Mouse (Mus musculus) neural tube, embryonic 13.5 days (tissue): ENCODE results near the gene Tcf7l1. TPM values are rescaled to one million over a fixed set of nuclear protein-coding genes. Genes with fewer than 3 reads are reported as not detected.

ENCODE experiments used
- ATAC-seq: fragments of 200-750 bp; cut with Nextera tagmentation; 2 replicates; pipeline ENCODE4 v1.8.0; 2017; ENCODE audit warnings: low read depth, mild to moderate bottlenecking, moderate TSS enrichment, moderate library complexity
- H3K27ac ChIP-seq: fragments of 300-500 bp; sonication (generic); replicated peaks from 2 replicates; pipeline ENCODE4 v1.5.1; 2015; ENCODE audit warnings: moderate library complexity, mild to moderate bottlenecking, inconsistent platforms
- H3K27me3 ChIP-seq: fragments of 300-500 bp; sonication (generic); 2 replicates; pipeline ENCODE4 v1.6.1; 2015; ENCODE audit warnings: mild to moderate bottlenecking, inconsistent platforms
- H3K36me3 ChIP-seq: fragments of 300-500 bp; sonication (generic); 2 replicates; pipeline ENCODE4 v1.6.1; 2015; ENCODE audit warnings: mild to moderate bottlenecking, inconsistent platforms
- H3K4me1 ChIP-seq: fragments of 300-500 bp; sonication (generic); replicated peaks from 2 replicates; pipeline ENCODE4 v1.6.1; 2015; ENCODE audit warnings: inconsistent platforms
- H3K4me2 ChIP-seq: fragments of 300-500 bp; sonication (generic); 2 replicates; pipeline ENCODE4 v1.6.1; 2015; ENCODE audit warnings: inconsistent platforms, mild to moderate bottlenecking, moderate library complexity
- H3K4me3 ChIP-seq: fragments of 300-500 bp; sonication (generic); 2 replicates; pipeline ENCODE4 v1.5.1; 2015; ENCODE audit warnings: mild to moderate bottlenecking, inconsistent platforms
- H3K9ac ChIP-seq: fragments of 300-500 bp; sonication (generic); 2 replicates; pipeline ENCODE4 v1.6.1; 2015; ENCODE audit warnings: moderate library complexity, mild to moderate bottlenecking, inconsistent platforms
- H3K9me3 ChIP-seq: fragments of 300-500 bp; sonication (generic); 2 replicates; pipeline ENCODE4 v1.6.1; 2016; ENCODE audit warnings: inconsistent platforms
- WGBS: fragments of 180-500 bp; shearing (Covaris S2); methylation state at CpG from one replicate; pipeline ENCODE4 v1.1.7; 2015; 5-methylcytosine and 5-hydroxymethylcytosine counted together
- polyA plus RNA-seq: library from polyadenylated mRNA; unstranded; fragments of >200 nt; fragmentation: Nextera tagmentation; extraction: Ambion mirVana; gene quantifications from 2 replicates; pipeline ENCODE4 v1.2.1, GENCODE M21; 2015

The Tcf7l1 gene
- polyA plus RNA-seq, 1 experiment from 2014 or later: 11.8 TPM

- no peak for ATAC-seq
- Histone ChIP-seq H3K27me3 (no peaks in the 10 kb centered on the region), H3K4me3 (no peak overlapping the region), H3K4me2 (no peak overlapping the region), H3K9ac (no peak overlapping the region), H3K9me3 (no peaks in the 10 kb centered on the region), H3K36me3 (no peaks in the 10 kb centered on the region), H3K4me1 (no peaks in the 10 kb centered on the region), H3K27ac (no peak overlapping the region)
- 75% methylated on average over 3 of the region's 3 CpGs for WGBS
Observed at GRCm38 (mm10) chr6:72808342-72808741, 19.3 kb upstream of the Tcf7l1 start.

- Histone ChIP-seq H3K27ac (no peak overlapping the region), H3K36me3 (no peaks in the 10 kb centered on the region), H3K4me3 (no peak overlapping the region), H3K9ac (no peak overlapping the region), H3K4me2 (no peak overlapping the region), H3K4me1 (no peaks in the 10 kb centered on the region), H3K9me3 (no peaks in the 10 kb centered on the region), H3K27me3 (no peaks in the 10 kb centered on the region)
- WGBS: 92% methylated on average over 6 of the region's 6 CpGs
- ATAC-seq: no peak
Observed at GRCm38 (mm10) chr6:72803669-72804068, 14.6 kb upstream of the Tcf7l1 start.

GRCm38 (mm10) chr6:72802119-72802518 lies 13.1 kb upstream of the Tcf7l1 start:
- no peak overlapping the region for H3K27ac ChIP-seq
- WGBS: 87% methylated on average over 6 of the region's 6 CpGs

GRCm38 (mm10) chr6:72800641-72801040 lies 11.6 kb upstream of the Tcf7l1 start:
- Histone ChIP-seq H3K4me1 (no peaks in the 10 kb centered on the region), H3K27ac (no peak overlapping the region), H3K36me3 (no peaks in the 10 kb centered on the region), H3K4me3 (no peak overlapping the region), H3K9ac (no peak overlapping the region), H3K27me3 (no peaks in the 10 kb centered on the region), H3K9me3 (no peaks in the 10 kb centered on the region), H3K4me2 (no peak overlapping the region)
- ATAC-seq: no peak
- 46% methylated on average over 2 of the region's 2 CpGs for WGBS

More at GRCm38 (mm10) chr6:72802119-72802518, 13.1 kb upstream of the Tcf7l1 start:
- Histone ChIP-seq H3K27me3 (no peaks in the 10 kb centered on the region), H3K4me2 (no peak overlapping the region), H3K9me3 (no peaks in the 10 kb centered on the region), H3K9ac (no peak overlapping the region), H3K4me3 (no peak overlapping the region), H3K4me1 (no peaks in the 10 kb centered on the region), H3K36me3 (no peaks in the 10 kb centered on the region)
- ATAC-seq: no peak

- Histone ChIP-seq H3K4me1 (no peaks in the 10 kb centered on the region), H3K36me3 (no peaks in the 10 kb centered on the region)
Observed at GRCm38 (mm10) chr6:72797763-72798162, 8.7 kb upstream of the Tcf7l1 start.

GRCm38 (mm10) chr6:72795444-72795843 lies 6.4 kb upstream of the Tcf7l1 start:
- H3K4me1 ChIP-seq: no peaks in the 10 kb centered on the region
- peaks cover 5% of the 10 kb centered on the region for H3K27me3 ChIP-seq
- no peak overlapping the region for H3K4me2 ChIP-seq
- H3K9ac ChIP-seq: no peak overlapping the region
- H3K27ac ChIP-seq: no peak overlapping the region
- no peaks in the 10 kb centered on the region for H3K36me3 ChIP-seq
- no peak overlapping the region for H3K4me3 ChIP-seq
- ATAC-seq: no peak
- WGBS: 45% methylated on average over 16 of the region's 16 CpGs
- no peaks in the 10 kb centered on the region for H3K9me3 ChIP-seq

More at GRCm38 (mm10) chr6:72797763-72798162, 8.7 kb upstream of the Tcf7l1 start:
- no peak for ATAC-seq
- no peak overlapping the region for H3K4me3 ChIP-seq
- H3K9me3 ChIP-seq: no peaks in the 10 kb centered on the region
- H3K9ac ChIP-seq: no peak overlapping the region
- no peak overlapping the region for H3K27ac ChIP-seq
- H3K4me2 ChIP-seq: no peak overlapping the region
- no peaks in the 10 kb centered on the region for H3K27me3 ChIP-seq

GRCm38 (mm10) chr6:72794870-72795269 lies 5.8 kb upstream of the Tcf7l1 start:
- Histone ChIP-seq H3K27ac (no peak overlapping the region), H3K9me3 (no peaks in the 10 kb centered on the region), H3K4me2 (no peak overlapping the region), H3K9ac (no peak overlapping the region), H3K4me1 (no peaks in the 10 kb centered on the region), H3K36me3 (no peaks in the 10 kb centered on the region), H3K27me3 (peaks cover 11% of the 10 kb centered on the region), H3K4me3 (no peak overlapping the region)
- WGBS: 32% methylated on average over 7 of the region's 7 CpGs
- ATAC-seq: no peak

GRCm38 (mm10) chr6:72792641-72793040 lies 3.6 kb upstream of the Tcf7l1 start:
- Histone ChIP-seq H3K9me3 (no peaks in the 10 kb centered on the region), H3K9ac (no peak overlapping the region), H3K27ac (no peak overlapping the region), H3K36me3 (no peaks in the 10 kb centered on the region), H3K4me3 (no peak overlapping the region), H3K4me2 (no peak overlapping the region), H3K27me3 (peaks cover 22% of the 10 kb centered on the region), H3K4me1 (peaks cover 9% of the 10 kb centered on the region)
- ATAC-seq: no peak
- 96% methylated on average over 8 of the region's 8 CpGs for WGBS

GRCm38 (mm10) chr6:72787948-72788891 lies 834 bp downstream of the Tcf7l1 start:
- Histone ChIP-seq H3K36me3 (no peaks in the 10 kb centered on the region), H3K4me1 (peaks cover 21% of the 10 kb centered on the region), H3K27me3 (peaks cover 33% of the 10 kb centered on the region), H3K27ac (peak overlapping the region; percentile 79), H3K9ac (peak overlapping the region; percentile 77), H3K4me3 (peak overlapping the region; percentile 73), H3K9me3 (no peaks in the 10 kb centered on the region), H3K4me2 (peak overlapping the region; percentile 82)
- under 1% methylated on average over 66 of the region's 69 CpGs for WGBS
- ATAC-seq: peak; percentile 30

GRCm38 (mm10) chr6:72787322-72787947 lies 1.6 kb downstream of the Tcf7l1 start:
- Histone ChIP-seq H3K4me3 (peak overlapping the region; percentile 73), H3K4me1 (peaks cover 21% of the 10 kb centered on the region), H3K36me3 (no peaks in the 10 kb centered on the region), H3K9me3 (no peaks in the 10 kb centered on the region), H3K9ac (peak overlapping the region; percentile 77), H3K4me2 (peak overlapping the region; percentile 82), H3K27me3 (peaks cover 33% of the 10 kb centered on the region), H3K27ac (no peak overlapping the region)
- ATAC-seq: no peak
- under 1% methylated on average over 19 of the region's 19 CpGs for WGBS

- no peak overlapping the region for H3K9ac ChIP-seq
- no peak overlapping the region for H3K4me3 ChIP-seq
- 93% methylated on average over 4 of the region's 4 CpGs for WGBS
- no peak for ATAC-seq
- H3K4me2 ChIP-seq: no peak overlapping the region
- no peak overlapping the region for H3K27ac ChIP-seq
- H3K4me1 ChIP-seq: peaks cover 21% of the 10 kb centered on the region
- H3K9me3 ChIP-seq: no peaks in the 10 kb centered on the region
- H3K36me3 ChIP-seq: 0 out of 2 replicates have a peak, but pooled peaks cover 8% of the 10 kb centered on the region
- H3K27me3 ChIP-seq: peaks cover 18% of the 10 kb centered on the region
Observed at GRCm38 (mm10) chr6:72783780-72784179, 5.3 kb downstream of the Tcf7l1 start.
